Mouse (Mus musculus): ENCODE measurements around the gene Pias1. TPM values are rescaled to one million over a fixed set of nuclear protein-coding genes. Genes with fewer than 3 reads are reported as not detected.

The Pias1 gene
- total and polyA plus RNA-seq, 3 experiments, result 7.7 to 21.5 TPM; not detected in 1

DNA sequence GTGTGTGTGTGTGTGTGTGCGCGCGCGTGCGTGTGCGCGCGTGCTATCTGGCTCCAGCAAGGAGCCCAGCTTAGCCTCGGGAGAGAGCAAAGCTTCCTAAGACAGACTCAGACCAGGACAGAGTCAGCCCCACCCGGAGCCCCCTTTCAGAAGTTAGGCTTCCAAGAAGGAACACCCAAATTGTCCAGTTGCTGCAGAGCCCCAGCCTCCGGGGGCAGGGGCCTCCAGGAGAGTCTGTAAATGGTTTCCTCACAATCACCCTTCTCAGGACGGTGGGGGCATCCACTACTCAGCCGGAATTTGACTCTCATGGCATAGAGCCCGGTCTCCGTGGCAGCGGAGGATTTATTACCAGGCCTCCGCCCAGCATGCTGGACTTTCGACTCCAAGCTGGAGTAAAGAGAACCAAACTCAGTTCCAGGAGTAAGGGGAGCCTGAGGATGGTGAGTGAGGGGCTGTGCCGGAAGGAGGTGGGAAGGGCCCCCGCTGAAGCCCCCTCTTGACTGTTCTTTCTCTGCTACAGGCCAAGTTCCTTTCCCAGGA is 129.9 kb downstream of the Pias1 start, which contains the start of gene Calml4:
Gene Calml4 (plus strand): TSS at position 362 of the 543 bp plus-strand sequence.
- H3K27me3 ChIP-seq (ENCODE audit: control insufficient read depth in 1 of 2, insufficient read depth in 2 of 2, low read length in 2 of 2), result no peaks in the 10 kb centered on the region
- H3K4me1 ChIP-seq (ENCODE audit: control insufficient read depth in 1 of 2, insufficient read depth in 2 of 2, low read length in 2 of 2), result no peaks in the 10 kb centered on the region
- no peaks in the 10 kb centered on the region for H3K9me3 ChIP-seq (replicated peaks; ENCODE audit: insufficient read depth, low read length)
- TF ChIP-seq MYB (IDR thresholded peaks at IDR 0.05; ENCODE audit: low read depth, low read length) (no peak), ZNF384 (IDR thresholded peaks at IDR 0.05; ENCODE audit: low read depth, low read length) (no peak), GATA1 (IDR thresholded peaks at IDR 0.05; ENCODE audit: low read depth, low read length) (no peak), SMC3 (IDR thresholded peaks at IDR 0.05; ENCODE audit: low read depth, low read length) (no peak)
- no peak for DNase-seq (ENCODE audit: low read depth, low spot score)
- no peaks in the 10 kb centered on the region for H3K79me2 ChIP-seq (ENCODE audit: control insufficient read depth, insufficient read depth, low read length, poor library complexity)
- no peak within 1 kb of the TSS for H3K27ac ChIP-seq (ENCODE audit: control insufficient read depth, low read depth, low read length)
- no peak within 1 kb of the TSS for H3K4me3 ChIP-seq (ENCODE audit: control insufficient read depth in 1 of 2, insufficient read depth in 1 of 2, low read depth in 2 of 2, low read length in 2 of 2)
- H3K36me3 ChIP-seq (ENCODE audit: control insufficient read depth in 1 of 2, insufficient read depth in 2 of 2, low read length in 2 of 2), result no peaks in the 10 kb centered on the region
- H3K9ac ChIP-seq (ENCODE audit: control insufficient read depth, low read depth, low read length, poor library complexity, severe bottlenecking), result no peak within 1 kb of the TSS

DNA sequence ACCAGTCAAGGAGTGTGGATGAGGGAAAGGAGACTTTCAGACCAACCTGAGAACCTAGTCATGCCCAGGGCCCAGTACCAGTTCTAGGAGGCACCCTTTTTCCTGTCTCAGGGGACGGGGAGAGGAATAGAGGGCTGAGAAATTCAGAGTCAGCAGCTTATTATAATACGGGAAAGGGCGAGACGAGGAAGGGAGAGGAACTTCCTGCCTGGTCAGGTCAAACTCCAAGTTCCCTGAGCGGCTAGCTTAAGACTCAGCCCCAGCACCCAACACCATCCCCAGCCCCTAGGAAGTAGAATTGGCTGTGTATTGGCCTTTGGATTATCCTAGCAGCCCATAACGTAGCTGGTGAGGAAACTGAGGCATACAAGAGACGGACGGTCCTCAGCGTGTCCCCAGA is 130.5 kb downstream of the Pias1 start:
- Histone ChIP-seq H3K36me3 (ENCODE audit: control insufficient read depth in 1 of 2, insufficient read depth in 2 of 2, low read length in 2 of 2) (no peaks in the 10 kb centered on the region), H3K4me1 (ENCODE audit: control insufficient read depth in 1 of 2, insufficient read depth in 2 of 2, low read length in 2 of 2) (no peaks in the 10 kb centered on the region), H3K9me3 (replicated peaks; ENCODE audit: insufficient read depth, low read length) (no peaks in the 10 kb centered on the region), H3K27ac (ENCODE audit: control insufficient read depth, low read depth, low read length) (no peak overlapping the region), H3K9ac (ENCODE audit: control insufficient read depth, low read depth, low read length, poor library complexity, severe bottlenecking) (no peak overlapping the region), H3K79me2 (ENCODE audit: control insufficient read depth, insufficient read depth, low read length, poor library complexity) (no peaks in the 10 kb centered on the region), H3K27me3 (ENCODE audit: control insufficient read depth in 1 of 2, insufficient read depth in 2 of 2, low read length in 2 of 2) (no peaks in the 10 kb centered on the region), H3K4me3 (ENCODE audit: control insufficient read depth in 1 of 2, insufficient read depth in 1 of 2, low read depth in 2 of 2, low read length in 2 of 2) (no peak overlapping the region)
- TF ChIP-seq USF1 (IDR thresholded peaks at IDR 0.05; ENCODE audit: low read depth, low read length) (no peak), MYC (IDR thresholded peaks at IDR 0.05; ENCODE audit: low read depth, low read length) (no peak), MYB (IDR thresholded peaks at IDR 0.05; ENCODE audit: low read depth, low read length) (no peak), POLR2AphosphoS2 (IDR thresholded peaks at IDR 0.05; ENCODE audit: low read length) (no peak), ZNF384 (IDR thresholded peaks at IDR 0.05; ENCODE audit: low read depth, low read length) (no peak), GABPA (IDR thresholded peaks at IDR 0.05; ENCODE audit: low read depth, low read length) (no peak), RAD21 (IDR thresholded peaks at IDR 0.05; ENCODE audit: low read depth, low read length) (no peak), ETS1 (IDR thresholded peaks at IDR 0.05; ENCODE audit: low read depth, low read length) (no peak), TAL1 (IDR thresholded peaks at IDR 0.05; ENCODE audit: low read length) (no peak), BHLHE40 (IDR thresholded peaks at IDR 0.05; ENCODE audit: borderline replicate concordance, low read depth, low read length) (no peak), MAZ (IDR thresholded peaks at IDR 0.05; ENCODE audit: low read depth, low read length) (no peak), MAFK (IDR thresholded peaks at IDR 0.05; ENCODE audit: borderline replicate concordance, low read depth, low read length) (no peak), CHD2 (IDR thresholded peaks at IDR 0.05; ENCODE audit: low read length) (no peak), RCOR1 (IDR thresholded peaks at IDR 0.05; ENCODE audit: low read depth, low read length) (no peak), MAX (IDR thresholded peaks at IDR 0.05; ENCODE audit: low read length) (no peak), CHD1 (IDR thresholded peaks at IDR 0.05; ENCODE audit: low read depth, low read length) (no peak), POLR2A (IDR thresholded peaks at IDR 0.05; ENCODE audit: control insufficient read depth in 1 of 2, insufficient read depth in 1 of 2, low read depth in 1 of 2, low read length in 2 of 2, poor library complexity in 1 of 2) (no peak), ZKSCAN1 (IDR thresholded peaks at IDR 0.05; ENCODE audit: low read depth, low read length) (no peak)
- no peak for DNase-seq (ENCODE audit: low read depth, low spot score)

Data from MEL (cell line).